Mouse (Mus musculus) MEL (cell line): ENCODE measurements at regions not wholly inside any gene's neighbourhood (a gene's known extent, or its start where the extent isn't known, plus 50 kb on each side); places are given as distances from the start of the nearest gene placed in this dataset.

Experiments used
- DNase-seq: peaks from one replicate; pipeline ENCODE4 v3.0.0; 2011; ENCODE audit warnings: low read depth, low spot score
- H3K27ac ChIP-seq: 2 replicates; pipeline ENCODE4 v1.5.1; 2012; ENCODE audit warnings: low read depth, mild to moderate bottlenecking, control low read depth, low read length, moderate library complexity; ENCODE audit not compliant: control insufficient read depth
- H3K27me3 ChIP-seq, 2 experiments: fragments of 150-350 bp in 1 of 2; sonication (generic) in 1 of 2; 2 replicates each; pipeline ENCODE4 v1.6.1; 2012; ENCODE audit warnings: low read length in 2 of 2, mild to moderate bottlenecking in 2 of 2, improper control_type of control experiment in 1 of 2, moderate library complexity in 1 of 2; ENCODE audit not compliant: insufficient read depth in 2 of 2, control insufficient read depth in 1 of 2
- H3K36me3 ChIP-seq, 2 experiments: 2 replicates each; pipeline ENCODE4 v1.6.1; 2012 to 2014; ENCODE audit warnings: low read length in 2 of 2, improper control_type of control experiment in 1 of 2, inconsistent platforms in 1 of 2, mild to moderate bottlenecking in 1 of 2; ENCODE audit not compliant: insufficient read depth in 2 of 2, control insufficient read depth in 1 of 2
- H3K4me1 ChIP-seq, 2 experiments: fragments of 150-350 bp in 1 of 2; sonication (generic) in 1 of 2; 2 replicates each; pipeline ENCODE4 v1.6.1; 2012; ENCODE audit warnings: low read length in 2 of 2, improper control_type of control experiment in 1 of 2, mild to moderate bottlenecking in 1 of 2; ENCODE audit not compliant: insufficient read depth in 2 of 2, control insufficient read depth in 1 of 2
- H3K4me3 ChIP-seq, 2 experiments: fragments of 150-350 bp in 1 of 2; sonication (generic) in 1 of 2; 2 replicates each; pipeline ENCODE4 v1.5.1; 2012; ENCODE audit warnings: low read depth in 2 of 2, low read length in 2 of 2, mild to moderate bottlenecking in 2 of 2, moderate library complexity in 2 of 2, control low read depth in 1 of 2, improper control_type of control experiment in 1 of 2; ENCODE audit not compliant: control insufficient read depth in 1 of 2, insufficient read depth in 1 of 2
- H3K79me2 ChIP-seq: 2 replicates; pipeline ENCODE4 v1.6.1; 2012; ENCODE audit warnings: mild to moderate bottlenecking, low read length, moderate library complexity; ENCODE audit not compliant: control insufficient read depth, poor library complexity, insufficient read depth
- H3K9ac ChIP-seq: 2 replicates; pipeline ENCODE4 v1.6.1; 2012; ENCODE audit warnings: low read depth, mild to moderate bottlenecking, control low read depth, low read length, moderate library complexity; ENCODE audit not compliant: control insufficient read depth, poor library complexity, severe bottlenecking
- H3K9me3 ChIP-seq: fragments of 150-350 bp; sonication (generic); replicated peaks from 2 replicates; pipeline ENCODE4 v1.6.1; 2012; ENCODE audit warnings: mild to moderate bottlenecking, low read length, improper control_type of control experiment, moderate library complexity; ENCODE audit not compliant: insufficient read depth
- CHD1 ChIP-seq: IDR thresholded peaks from 2 replicates; pipeline ENCODE4 v1.6.1; 2012; ENCODE audit warnings: low read depth, mild to moderate bottlenecking, inconsistent platforms, low read length, improper control_type of control experiment
- ELF1 ChIP-seq: IDR thresholded peaks from 2 replicates; pipeline ENCODE4 v1.6.1; 2014; ENCODE audit warnings: low read depth, mild to moderate bottlenecking, inconsistent platforms, low read length, improper control_type of control experiment, moderate library complexity
- EP300 ChIP-seq, 2 experiments: IDR thresholded peaks; 2 replicates each; pipeline ENCODE4 v1.6.1; 2011; ENCODE audit warnings: improper control_type of control experiment in 2 of 2, low read length in 2 of 2, low read depth in 1 of 2, mild to moderate bottlenecking in 1 of 2
- ETS1 ChIP-seq: IDR thresholded peaks from 2 replicates; pipeline ENCODE4 v1.6.1; 2012; ENCODE audit warnings: low read depth, mild to moderate bottlenecking, inconsistent platforms, low read length, improper control_type of control experiment, moderate library complexity
- GABPA ChIP-seq: IDR thresholded peaks from 2 replicates; pipeline ENCODE4 v1.6.1; 2012; ENCODE audit warnings: low read depth, mild to moderate bottlenecking, inconsistent platforms, low read length, improper control_type of control experiment, moderate library complexity
- GATA1 ChIP-seq: IDR thresholded peaks from 2 replicates; pipeline ENCODE4 v1.6.1; 2011; ENCODE audit warnings: low read depth, low read length, improper control_type of control experiment
- KAT2A ChIP-seq: conservative IDR thresholded peaks from 2 replicates; pipeline ENCODE4 v1.6.1; 2012; ENCODE audit warnings: low read depth, low read length, improper control_type of control experiment, inconsistent platforms
- MAX ChIP-seq: IDR thresholded peaks from 2 replicates; pipeline ENCODE4 v1.6.1; 2011; ENCODE audit warnings: low read length, improper control_type of control experiment
- MAZ ChIP-seq: IDR thresholded peaks from 2 replicates; pipeline ENCODE4 v1.6.1; 2012; ENCODE audit warnings: low read depth, mild to moderate bottlenecking, inconsistent platforms, low read length, improper control_type of control experiment
- MXI1 ChIP-seq: IDR thresholded peaks from 2 replicates; pipeline ENCODE4 v1.6.1; 2011; ENCODE audit warnings: mild to moderate bottlenecking, low read depth, low read length, improper control_type of control experiment
- MYB ChIP-seq: IDR thresholded peaks from 2 replicates; pipeline ENCODE4 v1.6.1; 2011; ENCODE audit warnings: mild to moderate bottlenecking, low read depth, low read length, improper control_type of control experiment
- MYC ChIP-seq: IDR thresholded peaks from 2 replicates; pipeline ENCODE4 v1.6.1; 2011; ENCODE audit warnings: low read depth, mild to moderate bottlenecking, low read length, improper control_type of control experiment, moderate library complexity
- POLR2AphosphoS2 ChIP-seq: IDR thresholded peaks from 2 replicates; pipeline ENCODE4 v1.6.1; 2011; ENCODE audit warnings: low read length, improper control_type of control experiment
- RAD21 ChIP-seq: IDR thresholded peaks from 2 replicates; pipeline ENCODE4 v1.6.1; 2011; ENCODE audit warnings: mild to moderate bottlenecking, low read depth, low read length, improper control_type of control experiment
- SIN3A ChIP-seq: IDR thresholded peaks from 2 replicates; pipeline ENCODE4 v1.6.1; 2012; ENCODE audit warnings: low read length, improper control_type of control experiment, inconsistent platforms
- TAL1 ChIP-seq: IDR thresholded peaks from 2 replicates; pipeline ENCODE4 v1.6.1; 2012; ENCODE audit warnings: mild to moderate bottlenecking, inconsistent platforms, low read length, moderate library complexity, mixed read lengths
- TCF12 ChIP-seq: IDR thresholded peaks from 2 replicates; pipeline ENCODE4 v1.6.1; 2014; ENCODE audit warnings: low read depth, mild to moderate bottlenecking, inconsistent platforms, low read length, improper control_type of control experiment, moderate library complexity
- UBTF ChIP-seq: IDR thresholded peaks from 2 replicates; pipeline ENCODE4 v1.6.1; 2012; ENCODE audit warnings: low read depth, mild to moderate bottlenecking, inconsistent platforms, low read length, improper control_type of control experiment, moderate library complexity, borderline replicate concordance; ENCODE audit not compliant: insufficient read depth
- USF1 ChIP-seq: IDR thresholded peaks from 2 replicates; pipeline ENCODE4 v1.6.1; 2014; ENCODE audit warnings: low read depth, mild to moderate bottlenecking, inconsistent platforms, low read length, improper control_type of control experiment, moderate library complexity
- ZC3H11A ChIP-seq: IDR thresholded peaks from 2 replicates; pipeline ENCODE4 v1.6.1; 2012; ENCODE audit warnings: low read depth, mild to moderate bottlenecking, inconsistent platforms, low read length, improper control_type of control experiment
- ZKSCAN1 ChIP-seq: IDR thresholded peaks from 2 replicates; pipeline ENCODE4 v1.6.1; 2012; ENCODE audit warnings: low read depth, mild to moderate bottlenecking, inconsistent platforms, low read length, improper control_type of control experiment, moderate library complexity

- no peak overlapping the region for H3K9ac ChIP-seq
- TF ChIP-seq MYC (no peak), GATA1 (no peak), UBTF (no peak), TCF12 (no peak), KAT2A (no peak), SIN3A (no peak), RAD21 (no peak), MXI1 (no peak), GABPA (no peak), POLR2AphosphoS2 (no peak), MYB (no peak), MAX (no peak), ETS1 (no peak), MAZ (no peak), ZKSCAN1 (no peak), ZC3H11A (no peak), ELF1 (no peak), EP300 (IDR thresholded peaks at IDR 0.05; ENCODE audit: low read depth in 1 of 2, low read length in 2 of 2) (no peak), USF1 (no peak)
- no peaks in the 10 kb centered on the region for H3K79me2 ChIP-seq
- no peaks in the 10 kb centered on the region for H3K4me1 ChIP-seq
- DNase-seq, result no peak
- no peaks in the 10 kb centered on the region for H3K9me3 ChIP-seq
- H3K36me3 ChIP-seq, result no peaks in the 10 kb centered on the region
- no peak overlapping the region for H3K4me3 ChIP-seq
- no peak overlapping the region for H3K27ac ChIP-seq
- no peaks in the 10 kb centered on the region for H3K27me3 ChIP-seq
These were observed 291.8 kb downstream of the Hs3st3b1 start for GRCm38 (mm10) chr11:63630336-63630735.

- H3K27me3 ChIP-seq, result no peaks in the 10 kb centered on the region
- no peak for TF ChIP-seq ETS1
- TF ChIP-seq TAL1, result no peak
- no peak for TF ChIP-seq UBTF
- TF ChIP-seq CHD1, result no peak
- no peak for TF ChIP-seq TCF12
- TF ChIP-seq MYB, result no peak
- DNase-seq, result no peak
- no peak overlapping the region for H3K9ac ChIP-seq
- H3K4me3 ChIP-seq, result no peak overlapping the region
- no peaks in the 10 kb centered on the region for H3K9me3 ChIP-seq
- H3K4me1 ChIP-seq, result no peaks in the 10 kb centered on the region
- no peaks in the 10 kb centered on the region for H3K79me2 ChIP-seq
- H3K27ac ChIP-seq, result no peak overlapping the region
- H3K36me3 ChIP-seq, result no peaks in the 10 kb centered on the region
These were observed 265.0 kb downstream of the Hs3st3b1 start for GRCm38 (mm10) chr11:63657057-63657456.
